Mouse (Mus musculus): ENCODE data around the gene Tdp1. TPM values are rescaled to one million over a fixed set of nuclear protein-coding genes. Genes with fewer than 3 reads are reported as not detected.

Tdp1 gene
- total and polyA plus RNA-seq, 2 experiments, result 3.7 to 4.6 TPM

DNA sequence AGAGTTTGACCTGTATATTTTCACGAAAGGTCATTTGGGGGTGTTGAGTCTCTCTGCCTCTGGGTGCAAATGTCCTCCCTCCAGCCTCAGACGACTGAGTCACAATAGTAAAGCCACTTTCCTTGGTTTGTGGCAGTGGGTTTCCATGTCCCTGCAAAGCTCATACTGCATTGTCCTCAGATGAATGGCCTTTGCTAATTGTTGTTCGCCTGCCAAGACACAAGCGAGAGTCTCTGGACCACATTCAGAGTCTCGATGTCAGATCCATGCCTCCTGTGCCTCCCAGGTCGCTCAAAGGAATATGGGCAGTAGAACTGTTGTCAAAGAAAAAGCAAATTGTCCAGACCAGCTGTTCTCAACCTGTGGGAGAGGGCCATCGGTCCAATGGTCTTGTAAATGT lies 116.1 kb downstream of the Tdp1 start:
- Histone ChIP-seq H3K27me3 (ENCODE audit: control insufficient read depth, insufficient read depth, low read length) (no peaks in the 10 kb centered on the region), H3K79me2 (ENCODE audit: control insufficient read depth, insufficient read depth, low read length) (no peaks in the 10 kb centered on the region), H3K4me1 (ENCODE audit: control insufficient read depth, insufficient read depth, low read length) (no peaks in the 10 kb centered on the region), H3K4me3 (ENCODE audit: insufficient read depth, low read depth, low read length) (no peak overlapping the region), H3K27ac (replicated peaks; ENCODE audit: insufficient read depth, low read depth, low read length) (no peak overlapping the region), H3K9ac (ENCODE audit: low read depth, low read length) (no peak overlapping the region), H3K36me3 (ENCODE audit: control insufficient read depth, insufficient read depth, low read length) (no peaks in the 10 kb centered on the region)
- 87% methylated on average over 7 of the region's 7 CpGs for WGBS
- TF ChIP-seq POLR2A (IDR thresholded peaks at IDR 0.05; ENCODE audit: extremely low read depth, insufficient read depth, low read length) (no peak), CTCF (IDR thresholded peaks at IDR 0.05; ENCODE audit: low read depth, low read length) (no peak)
- DNase-seq (ENCODE audit: extremely low read depth, low read depth, low spot score), result no peak

DNA sequence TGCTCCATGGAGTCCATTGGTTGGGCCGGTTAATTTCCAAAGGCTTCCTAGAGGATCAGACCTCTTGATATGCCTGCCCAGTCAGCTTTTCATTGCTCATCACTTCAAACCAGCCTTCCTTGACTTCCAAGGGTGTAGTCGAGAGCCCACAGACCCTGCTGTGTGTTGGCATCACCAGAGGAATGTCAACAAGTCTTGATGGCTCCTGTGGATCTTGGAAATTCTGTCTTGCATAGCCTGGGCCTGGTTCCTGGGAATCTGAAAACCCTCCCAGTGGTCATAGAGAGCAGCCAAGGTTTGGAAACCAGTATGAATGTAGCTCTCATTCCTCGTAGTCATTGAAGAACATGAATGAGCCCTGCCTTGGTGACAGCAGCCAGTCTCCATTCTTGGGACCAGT lies 116.9 kb downstream of the Tdp1 start:
- DNase-seq (ENCODE audit: extremely low read depth, low read depth, low spot score), result no peak
- no peaks in the 10 kb centered on the region for H3K4me1 ChIP-seq (ENCODE audit: control insufficient read depth, insufficient read depth, low read length)
- no peak overlapping the region for H3K4me3 ChIP-seq (ENCODE audit: insufficient read depth, low read depth, low read length)
- no peak overlapping the region for H3K27ac ChIP-seq (replicated peaks; ENCODE audit: insufficient read depth, low read depth, low read length)
- no peaks in the 10 kb centered on the region for H3K79me2 ChIP-seq (ENCODE audit: control insufficient read depth, insufficient read depth, low read length)
- no peak for TF ChIP-seq POLR2A (IDR thresholded peaks at IDR 0.05; ENCODE audit: extremely low read depth, insufficient read depth, low read length)
- H3K36me3 ChIP-seq (ENCODE audit: control insufficient read depth, insufficient read depth, low read length), result no peaks in the 10 kb centered on the region
- no peak overlapping the region for H3K9ac ChIP-seq (ENCODE audit: low read depth, low read length)
- H3K27me3 ChIP-seq (ENCODE audit: control insufficient read depth, insufficient read depth, low read length), result no peaks in the 10 kb centered on the region
- WGBS, result 85% methylated on average over 3 of the region's 3 CpGs

DNA sequence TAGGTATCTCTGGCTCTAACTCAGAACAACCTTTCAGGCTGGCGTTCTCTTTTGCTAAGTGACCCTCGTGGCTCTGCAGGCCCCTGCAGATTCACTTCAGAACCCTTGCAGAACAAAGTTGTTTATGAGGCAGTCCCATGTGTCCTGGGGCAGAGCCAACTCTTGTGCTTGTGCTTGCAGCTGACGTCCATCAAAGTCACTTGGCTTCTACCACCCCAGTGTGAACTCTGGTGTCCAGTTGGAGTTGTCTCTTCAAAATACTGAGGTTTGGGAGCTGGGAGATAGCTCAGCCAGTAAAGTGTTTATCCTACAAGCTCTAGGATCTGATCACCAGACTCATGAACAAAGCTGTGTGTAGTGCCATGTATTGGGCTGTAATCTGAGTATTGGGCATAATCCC lies 117.6 kb downstream of the Tdp1 start:
- Histone ChIP-seq H3K9ac (ENCODE audit: low read depth, low read length) (no peak overlapping the region), H3K27me3 (ENCODE audit: control insufficient read depth, insufficient read depth, low read length) (no peaks in the 10 kb centered on the region), H3K79me2 (ENCODE audit: control insufficient read depth, insufficient read depth, low read length) (no peaks in the 10 kb centered on the region), H3K4me3 (ENCODE audit: insufficient read depth, low read depth, low read length) (no peak overlapping the region), H3K27ac (replicated peaks; ENCODE audit: insufficient read depth, low read depth, low read length) (no peak overlapping the region), H3K4me1 (ENCODE audit: control insufficient read depth, insufficient read depth, low read length) (no peaks in the 10 kb centered on the region), H3K36me3 (ENCODE audit: control insufficient read depth, insufficient read depth, low read length) (no peaks in the 10 kb centered on the region)
- TF ChIP-seq CTCF (IDR thresholded peaks at IDR 0.05; ENCODE audit: low read depth, low read length) (no peak), POLR2A (IDR thresholded peaks at IDR 0.05; ENCODE audit: extremely low read depth, insufficient read depth, low read length) (no peak)
- WGBS, result 76% methylated on average over 3 of the region's 3 CpGs
- DNase-seq (ENCODE audit: extremely low read depth, low read depth, low spot score), result no peak

- H3K79me2 ChIP-seq (ENCODE audit: control insufficient read depth, insufficient read depth, low read length), result no peaks in the 10 kb centered on the region
- no peaks in the 10 kb centered on the region for H3K4me1 ChIP-seq (ENCODE audit: control insufficient read depth, insufficient read depth, low read length)
- no peaks in the 10 kb centered on the region for H3K36me3 ChIP-seq (ENCODE audit: control insufficient read depth, insufficient read depth, low read length)
- H3K4me3 ChIP-seq (ENCODE audit: insufficient read depth, low read depth, low read length), result no peak overlapping the region
- DNase-seq (ENCODE audit: extremely low read depth, low read depth, low spot score), result no peak
- H3K9ac ChIP-seq (ENCODE audit: low read depth, low read length), result no peak overlapping the region
- no peak overlapping the region for H3K27ac ChIP-seq (replicated peaks; ENCODE audit: insufficient read depth, low read depth, low read length)
- TF ChIP-seq CTCF (IDR thresholded peaks at IDR 0.05; ENCODE audit: low read depth, low read length), result no peak
- TF ChIP-seq POLR2A (IDR thresholded peaks at IDR 0.05; ENCODE audit: extremely low read depth, insufficient read depth, low read length), result no peak
- WGBS, result 58% methylated on average over 8 of the region's 8 CpGs
- H3K27me3 ChIP-seq (ENCODE audit: control insufficient read depth, insufficient read depth, low read length), result no peaks in the 10 kb centered on the region
Observed at GRCm38 (mm10) chr12:100002914-100003587, 118.7 kb downstream of the Tdp1 start.

Other genes starting within 250 kb of the Tdp1 start
- gene Efcab11, start 78 bp upstream of the Tdp1 start, total RNA-seq (2014; rRNA removed), result 0.28 and 0.34 TPM in 2 replicates
- 0.09 and 0.12 TPM in 2 replicates for gene Efcab11, start 78 bp upstream of the Tdp1 start, polyA plus RNA-seq (2012; rRNA removed)
- 0.34 and 0.65 TPM in 2 replicates for gene Kcnk13, start 80.0 kb downstream of the Tdp1 start, total RNA-seq (2014; rRNA removed)
- gene Kcnk13, start 80.0 kb downstream of the Tdp1 start, polyA plus RNA-seq (2012; rRNA removed), result 0.22 and 0.23 TPM in 2 replicates
- gene Psmc1, start 225.6 kb downstream of the Tdp1 start, total RNA-seq (2014; rRNA removed), result 89.4 and 104 TPM in 2 replicates
- 42.8 and 47.3 TPM in 2 replicates for gene Psmc1, start 225.6 kb downstream of the Tdp1 start, polyA plus RNA-seq (2012; rRNA removed)